Mouse (Mus musculus) hindbrain, postnatal 0 days (tissue): Measurements from ENCODE around the gene Elmsan1. TPM values are rescaled to one million over a fixed set of nuclear protein-coding genes. Genes with fewer than 3 reads are reported as not detected.

Experiments
- ATAC-seq: fragments of 200-750 bp; cut with Nextera tagmentation; 2 replicates; pipeline ENCODE4 v1.8.0; 2017; ENCODE audit warnings: mild to moderate bottlenecking, moderate TSS enrichment, moderate library complexity
- DNase-seq: peaks from one replicate; pipeline ENCODE4 v3.0.0-alpha.2; 2015; ENCODE audit warnings: low spot score
- H3K27ac ChIP-seq: fragments of 300-500 bp; sonication (generic); 2 replicates; pipeline ENCODE4 v1.5.1; 2014; ENCODE audit warnings: mild to moderate bottlenecking
- H3K27me3 ChIP-seq: fragments of 300-500 bp; sonication (generic); 2 replicates; pipeline ENCODE4 v1.6.1; 2014; ENCODE audit warnings: low read length, mixed read lengths; ENCODE audit not compliant: insufficient read depth
- H3K36me3 ChIP-seq: fragments of 300-500 bp; sonication (generic); 2 replicates; pipeline ENCODE4 v1.6.1; 2014; ENCODE audit warnings: low read length, mixed read lengths; ENCODE audit not compliant: insufficient read depth
- H3K4me1 ChIP-seq: fragments of 300-500 bp; sonication (generic); 2 replicates; pipeline ENCODE4 v1.6.1; 2014; ENCODE audit warnings: antibody characterized with exemption, low read length, mixed read lengths; ENCODE audit not compliant: insufficient read depth
- H3K4me2 ChIP-seq: fragments of 300-500 bp; sonication (generic); 2 replicates; pipeline ENCODE4 v1.6.1; 2014; ENCODE audit warnings: low read depth, mild to moderate bottlenecking, low read length, moderate library complexity, mixed read lengths
- H3K4me3 ChIP-seq: fragments of 300-500 bp; sonication (generic); 2 replicates; pipeline ENCODE4 v1.5.1; 2014; ENCODE audit warnings: low read length
- H3K9ac ChIP-seq: fragments of 300-500 bp; sonication (generic); replicated peaks from 2 replicates; pipeline ENCODE4 v1.6.1; 2014; ENCODE audit warnings: mild to moderate bottlenecking, low read length, moderate library complexity, mixed read lengths
- H3K9me3 ChIP-seq: fragments of 300-500 bp; sonication (generic); 2 replicates; pipeline ENCODE4 v1.6.1; 2016; ENCODE audit warnings: low read length, mixed read lengths
- CTCF ChIP-seq: IDR thresholded peaks from 2 replicates; pipeline ENCODE4 v1.5.1; 2016; ENCODE audit warnings: antibody characterized with exemption, control low read depth, low read depth
- WGBS: fragments of 180-500 bp; shearing (Covaris S2); extraction: QIAGEN DNeasy Blood & Tissue Kit; methylation state at CpG from one replicate; pipeline ENCODE4 v1.1.7; 2014; 5-methylcytosine and 5-hydroxymethylcytosine counted together
- polyA plus RNA-seq: library from polyadenylated mRNA; unstranded; fragments of >200 nt; fragmentation: Nextera tagmentation; extraction: Ambion mirVana; gene quantifications from 2 replicates; pipeline ENCODE4 v1.2.1, GENCODE M21; 2015
- total RNA-seq: library from RNA; depleted of rRNA; stranded (reverse); fragments of >200 nt; gene quantifications from 2 replicates; pipeline ENCODE4 v1.2.3, GENCODE M21; 2014

The Elmsan1 gene
- total and polyA plus RNA-seq, 2 experiments from 2014 or later, result 3.0 to 9.3 TPM

GRCm38 (mm10) chr12:84126899-84127298, 91.8 kb downstream of the Elmsan1 start:
- H3K27ac ChIP-seq, result no peak overlapping the region
- peaks cover 13% of the 10 kb centered on the region for H3K36me3 ChIP-seq
- WGBS, result 79% methylated on average over 2 of the region's 2 CpGs
- no peak for TF ChIP-seq CTCF
- DNase-seq (no peak), ATAC-seq (no peak)
- no peak overlapping the region for H3K9ac ChIP-seq
- H3K9me3 ChIP-seq, result no peaks in the 10 kb centered on the region
- no peak overlapping the region for H3K4me2 ChIP-seq
- H3K27me3 ChIP-seq, result no peaks in the 10 kb centered on the region
- no peak overlapping the region for H3K4me3 ChIP-seq
- H3K4me1 ChIP-seq, result no peaks in the 10 kb centered on the region

GRCm38 (mm10) chr12:84125892-84126291, 92.8 kb downstream of the Elmsan1 start:
- no peak for ATAC-seq
- Histone ChIP-seq H3K4me2 (no peak overlapping the region), H3K4me3 (no peak overlapping the region), H3K9me3 (no peaks in the 10 kb centered on the region), H3K9ac (no peak overlapping the region), H3K4me1 (no peaks in the 10 kb centered on the region), H3K36me3 (peaks cover 13% of the 10 kb centered on the region), H3K27ac (no peak overlapping the region), H3K27me3 (no peaks in the 10 kb centered on the region)
- WGBS, result 79% methylated on average over 12 of the region's 12 CpGs
- no peak for TF ChIP-seq CTCF
- no peak for DNase-seq

GRCm38 (mm10) chr12:84119584-84119983, 99.1 kb downstream of the Elmsan1 start:
- no peak for ATAC-seq
- H3K9ac ChIP-seq, result no peak overlapping the region
- no peaks in the 10 kb centered on the region for H3K27me3 ChIP-seq
- no peak overlapping the region for H3K27ac ChIP-seq
- 95% methylated on average over 5 of the region's 5 CpGs for WGBS
- peaks cover 5% of the 10 kb centered on the region; the same call in 1 of the 2 replicates for H3K4me1 ChIP-seq
- no peaks in the 10 kb centered on the region for H3K9me3 ChIP-seq
- no peak for TF ChIP-seq CTCF
- DNase-seq, result no peak
- no peak overlapping the region for H3K4me2 ChIP-seq
- H3K36me3 ChIP-seq, result no peaks in the 10 kb centered on the region
- no peak overlapping the region for H3K4me3 ChIP-seq

- no peaks in the 10 kb centered on the region for H3K9me3 ChIP-seq
- peak within 1 kb of the TSS; percentile 83 for H3K4me2 ChIP-seq
- H3K27ac ChIP-seq, result peak within 1 kb of the TSS; percentile 67; the same call in 1 of the 2 replicates
- peak within 1 kb of the TSS; percentile 68 for H3K9ac ChIP-seq
- peaks cover 5% of the 10 kb centered on the region; the same call in 1 of the 2 replicates for H3K4me1 ChIP-seq
- H3K4me3 ChIP-seq, result peak within 1 kb of the TSS; percentile 91
- peak; percentile 96 for DNase-seq
- peak; percentile 98 for ATAC-seq
- TF ChIP-seq CTCF, result peak; percentile 22; the same call in 1 of the 2 replicates
- no peaks in the 10 kb centered on the region for H3K27me3 ChIP-seq
- H3K36me3 ChIP-seq, result no peaks in the 10 kb centered on the region
- 3% methylated on average over 30 of the region's 35 CpGs for WGBS
Measured at GRCm38 (mm10) chr12:84114153-84114994, 104.3 kb downstream of the Elmsan1 start, which contains the start of gene Dnal1. Gene Dnal1 (plus strand): TSS chr12:84114366.

- Histone ChIP-seq H3K27ac (no peak overlapping the region), H3K9ac (no peak overlapping the region), H3K4me1 (peaks cover 5% of the 10 kb centered on the region; the same call in 1 of the 2 replicates), H3K36me3 (no peaks in the 10 kb centered on the region), H3K4me3 (peak overlapping the region; percentile 91), H3K27me3 (no peaks in the 10 kb centered on the region), H3K4me2 (peak overlapping the region; percentile 83), H3K9me3 (no peaks in the 10 kb centered on the region)
- WGBS, result 45% methylated on average over 6 of the region's 6 CpGs
- no peak for ATAC-seq
- DNase-seq, result no peak
- TF ChIP-seq CTCF, result no peak
Measured at GRCm38 (mm10) chr12:84113676-84114075, 105.0 kb downstream of the Elmsan1 start.

- ATAC-seq (no peak), DNase-seq (no peak)
- Histone ChIP-seq H3K9ac (no peak overlapping the region), H3K27ac (no peak overlapping the region), H3K4me3 (no peak overlapping the region), H3K27me3 (no peaks in the 10 kb centered on the region), H3K36me3 (no peaks in the 10 kb centered on the region), H3K9me3 (no peaks in the 10 kb centered on the region), H3K4me2 (no peak overlapping the region), H3K4me1 (peaks cover 5% of the 10 kb centered on the region; the same call in 1 of the 2 replicates)
- no peak for TF ChIP-seq CTCF
- 96% methylated on average over 4 of the region's 4 CpGs for WGBS
Measured at GRCm38 (mm10) chr12:84110814-84111213, 107.9 kb downstream of the Elmsan1 start.

GRCm38 (mm10) chr12:84109924-84110323, 108.8 kb downstream of the Elmsan1 start:
- Histone ChIP-seq H3K27ac (no peak overlapping the region), H3K4me1 (0 out of 2 replicates have a peak, but pooled peaks cover 2% of the 10 kb centered on the region), H3K36me3 (no peaks in the 10 kb centered on the region), H3K4me3 (no peak overlapping the region), H3K27me3 (no peaks in the 10 kb centered on the region), H3K9me3 (no peaks in the 10 kb centered on the region), H3K4me2 (no peak overlapping the region), H3K9ac (no peak overlapping the region)
- no peak for TF ChIP-seq CTCF
- DNase-seq, result no peak
- ATAC-seq, result no peak
- WGBS, result 78% methylated on average over 1 of the region's 1 CpGs
